Mouse (Mus musculus) right cerebral cortex, adult 2 months (tissue): ENCODE results near the gene Scamp1.

ENCODE experiments used
- DNase-seq, 2 experiments: peaks; one replicate each; pipeline ENCODE4 v3.0.0; 2021 to 2022; ENCODE audit warnings: low spot score in 2 of 2

Scamp1 gene

DNA sequence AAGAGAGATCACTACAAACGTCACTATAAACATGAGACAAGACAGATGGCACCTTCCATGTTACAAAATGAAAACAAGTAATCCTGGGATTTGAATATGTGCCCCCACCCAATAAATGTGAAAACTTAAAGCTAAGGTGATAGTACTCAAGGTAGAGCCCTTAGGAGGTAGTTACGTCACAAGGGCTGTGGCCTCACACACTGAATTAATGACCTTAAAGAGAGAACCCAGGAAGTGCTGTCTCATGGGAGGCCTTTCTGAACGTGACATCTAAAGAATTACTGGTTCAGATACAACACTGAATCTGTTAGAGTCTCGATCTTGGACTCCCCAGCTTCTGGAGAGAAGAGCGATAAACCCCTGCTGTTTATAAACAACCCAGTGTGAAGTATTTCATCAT, 6.2 kb downstream of the Scamp1 start:
- DNase-seq: no peak

DNA sequence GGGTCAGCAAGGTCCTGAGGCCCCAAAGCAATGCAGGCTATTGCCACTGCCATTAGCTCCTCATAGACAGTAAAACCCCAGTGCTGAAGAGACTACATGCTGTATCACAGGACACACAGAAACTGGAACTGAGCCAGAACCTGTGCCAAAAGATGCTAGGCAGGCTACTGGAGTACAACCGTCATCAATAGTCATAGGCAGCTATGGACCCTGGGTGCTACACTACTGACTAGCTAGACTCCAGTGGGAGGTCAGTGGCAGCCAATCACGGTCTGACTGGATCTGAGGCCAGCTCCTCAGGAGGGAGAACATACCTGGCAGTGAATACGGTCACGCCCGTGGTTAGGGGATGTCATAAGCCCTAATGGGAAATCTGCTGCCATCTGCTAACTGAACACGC, 14.4 kb downstream of the Scamp1 start:
- no peak for DNase-seq

DNA sequence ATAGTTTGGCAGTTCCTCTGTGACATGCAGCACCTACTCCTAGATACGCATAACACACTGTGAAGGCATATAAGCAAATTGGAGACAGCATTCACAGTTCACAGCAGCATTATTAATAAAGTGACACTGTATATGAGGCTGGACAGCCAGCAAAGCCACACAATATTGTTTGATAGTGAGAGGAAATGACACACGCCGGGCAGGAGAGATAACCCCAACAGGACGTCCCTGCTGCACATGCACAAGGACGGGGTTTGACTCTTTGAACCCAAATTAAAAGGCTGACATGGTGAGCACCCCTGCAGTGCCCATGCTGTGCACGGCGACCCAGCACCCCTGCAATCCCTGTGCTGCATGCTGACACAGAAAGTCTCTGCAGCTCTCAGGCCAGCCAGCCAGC, 17.5 kb downstream of the Scamp1 start:
- DNase-seq: no peak

DNA sequence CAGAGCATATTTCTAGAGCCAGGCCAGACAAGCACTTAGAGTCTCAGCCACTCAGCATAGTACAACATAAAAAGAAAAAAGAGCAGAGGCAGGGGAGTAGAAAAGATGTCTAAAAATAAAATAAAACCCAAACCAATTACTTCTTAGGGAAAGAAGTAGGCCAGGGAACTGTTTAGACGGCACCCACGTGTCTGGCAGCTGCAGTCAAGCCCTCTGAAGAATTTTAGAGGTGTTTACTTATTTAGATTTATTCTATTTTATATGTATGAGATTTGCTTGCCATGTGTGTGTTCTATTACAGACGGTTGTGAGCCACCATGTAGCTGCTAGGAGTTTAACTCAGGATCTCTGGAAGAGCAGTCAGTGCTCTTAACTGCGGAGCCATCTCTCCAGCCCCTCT, 18.5 kb downstream of the Scamp1 start:
- DNase-seq: no peak

DNA sequence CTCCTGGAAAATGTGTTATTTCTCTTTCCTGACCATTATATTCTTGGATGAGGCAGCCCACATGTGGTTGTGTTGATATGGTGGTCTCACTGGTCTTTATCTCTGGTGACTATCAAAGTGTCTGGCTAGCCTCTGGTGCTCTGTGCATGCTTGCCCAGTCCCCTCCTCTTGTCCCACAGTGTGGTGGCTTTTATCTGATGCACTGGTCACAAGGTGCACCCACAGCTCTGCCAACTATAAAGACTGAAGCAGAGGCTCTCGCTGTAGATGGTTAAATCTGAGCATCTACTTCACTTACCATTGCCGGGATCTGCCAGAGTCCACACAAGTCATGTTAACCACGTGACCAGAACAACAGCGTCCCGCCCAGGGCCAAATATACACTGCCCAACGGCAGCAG, 19.1 kb downstream of the Scamp1 start:
- DNase-seq: no peak

DNA sequence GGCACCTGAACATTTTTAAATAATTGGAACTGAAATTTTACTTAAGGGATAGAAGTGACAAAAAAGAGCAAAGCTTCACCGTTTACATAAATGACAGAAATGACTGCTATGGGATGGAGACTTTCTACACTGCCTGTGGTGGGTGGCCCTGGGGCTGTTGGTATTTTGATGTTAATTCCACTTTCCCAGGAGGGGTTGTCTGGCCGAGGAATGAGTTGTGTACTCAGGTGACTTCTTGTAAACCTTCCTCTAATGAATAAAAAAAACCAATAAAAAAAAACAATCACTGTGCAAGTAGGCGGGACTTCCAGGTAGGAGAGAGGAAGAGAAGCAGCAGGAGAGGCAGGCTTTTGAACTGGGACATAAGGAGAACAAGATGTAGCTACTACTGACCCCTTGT, 20.4 kb downstream of the Scamp1 start:
- DNase-seq: no peak

DNA sequence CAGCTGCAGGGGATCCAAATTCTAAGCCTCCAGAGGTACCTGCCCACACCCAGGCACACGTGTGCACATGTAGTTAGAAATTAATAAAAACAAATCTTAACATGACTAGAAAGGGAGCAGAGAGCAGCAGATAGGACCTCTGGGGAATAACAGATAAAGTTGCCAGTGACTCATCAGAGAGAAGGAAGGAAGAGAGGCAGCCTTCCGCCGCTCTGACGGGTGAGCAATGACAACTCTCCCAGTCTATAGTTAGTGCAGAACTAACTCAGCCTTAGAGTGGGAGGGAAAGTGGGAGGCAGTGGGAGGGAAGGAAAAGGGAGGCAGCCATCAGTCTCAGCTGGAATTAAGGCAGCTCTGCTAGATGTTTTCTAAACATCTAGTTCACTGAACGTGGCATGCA, 21.7 kb downstream of the Scamp1 start:
- peak; percentile 52 to 59 for DNase-seq

DNA sequence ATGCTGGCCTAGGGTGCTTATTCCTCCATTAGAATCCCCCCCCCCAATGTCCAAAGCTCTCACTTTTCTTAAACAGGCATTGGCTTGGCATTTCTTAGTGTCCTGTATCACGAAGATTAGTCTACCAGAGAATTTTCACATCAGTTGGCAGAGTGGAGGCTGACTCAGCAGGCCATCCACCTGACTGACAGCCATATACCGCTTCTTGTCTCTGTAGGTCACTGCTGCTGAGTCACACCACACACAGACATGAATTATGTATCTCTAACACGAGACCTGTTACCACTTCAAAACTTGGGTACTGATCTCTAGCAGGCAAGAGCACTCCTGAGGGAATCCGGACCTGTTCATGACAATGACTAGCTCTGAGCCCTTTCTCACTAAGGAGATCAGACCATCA, 23.1 kb downstream of the Scamp1 start:
- DNase-seq: no peak

DNA sequence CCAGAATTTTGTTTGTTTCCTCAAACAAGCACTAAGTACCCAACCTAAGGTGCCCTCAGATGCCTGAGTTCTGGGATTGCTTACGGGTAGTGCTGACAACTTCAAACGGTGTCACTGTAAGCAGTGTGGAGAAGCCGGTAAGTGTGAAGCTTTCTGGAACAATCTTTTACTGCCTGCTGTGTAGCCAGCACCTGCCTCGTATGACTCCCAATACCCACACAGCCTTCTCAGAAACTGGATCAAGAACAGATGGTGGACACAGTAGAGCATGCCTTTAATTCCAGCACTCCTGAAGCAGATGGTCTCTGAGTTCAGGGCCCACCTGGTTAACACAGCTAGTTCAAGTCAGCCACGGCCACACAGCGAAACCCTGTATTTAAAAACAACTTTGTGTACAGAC, 24.0 kb downstream of the Scamp1 start:
- no peak for DNase-seq

DNA sequence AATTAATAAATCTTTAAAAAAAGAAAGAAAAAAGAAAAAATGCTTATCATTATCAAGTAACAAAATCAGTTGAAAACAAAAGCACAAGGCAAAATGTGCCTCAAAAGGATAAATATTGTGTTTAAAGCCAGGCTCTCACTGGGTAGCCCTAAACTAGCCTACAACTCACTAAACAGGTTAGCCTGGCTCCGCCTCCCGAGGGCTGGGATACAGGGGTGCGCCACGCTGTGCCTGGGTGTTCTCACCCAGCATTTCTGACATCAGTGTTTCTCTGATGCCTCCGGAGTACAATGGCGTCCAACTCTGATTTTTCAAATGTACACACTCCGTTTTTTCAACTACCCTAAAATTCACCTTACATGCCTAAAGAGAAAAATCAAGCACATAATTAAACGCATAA, 24.7 kb downstream of the Scamp1 start:
- no peak for DNase-seq

DNA sequence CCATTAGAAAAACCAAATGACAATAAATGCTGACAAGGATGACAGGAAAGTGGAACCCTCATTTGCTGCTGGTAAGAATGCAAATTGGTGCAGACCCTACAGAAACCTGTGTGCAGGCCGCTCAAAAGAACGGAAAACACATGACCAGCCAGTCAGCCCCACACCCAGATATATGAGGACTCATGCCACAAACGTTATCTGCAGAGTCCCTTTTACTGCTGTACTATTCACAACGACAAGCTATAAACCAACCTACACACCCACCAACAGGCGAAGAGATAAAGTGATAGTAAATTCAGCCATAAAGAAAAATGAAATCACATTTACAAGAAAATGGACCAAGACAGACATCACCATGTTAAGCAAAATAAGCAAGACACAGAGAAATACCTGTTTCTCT, 26.4 kb downstream of the Scamp1 start:
- DNase-seq: no peak

DNA sequence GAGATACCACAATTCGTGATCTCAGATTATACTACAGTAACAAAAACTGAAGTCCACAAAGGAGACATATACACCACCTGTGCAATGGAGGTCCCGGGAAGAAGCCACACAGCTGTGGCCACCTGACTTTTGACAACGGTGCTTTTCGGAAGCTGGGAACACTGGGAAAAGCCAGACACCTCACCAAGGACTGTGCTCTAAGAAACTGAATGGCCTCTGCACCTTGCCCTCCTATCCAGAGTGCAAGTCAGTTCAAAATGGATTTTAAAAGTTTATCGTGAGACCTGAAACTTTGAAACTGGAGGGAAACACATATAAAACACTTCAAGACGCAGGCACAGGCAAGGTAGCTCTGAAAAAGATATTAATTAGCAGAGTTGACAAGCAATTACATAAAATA, 27.1 kb downstream of the Scamp1 start:
- no peak for DNase-seq

DNA sequence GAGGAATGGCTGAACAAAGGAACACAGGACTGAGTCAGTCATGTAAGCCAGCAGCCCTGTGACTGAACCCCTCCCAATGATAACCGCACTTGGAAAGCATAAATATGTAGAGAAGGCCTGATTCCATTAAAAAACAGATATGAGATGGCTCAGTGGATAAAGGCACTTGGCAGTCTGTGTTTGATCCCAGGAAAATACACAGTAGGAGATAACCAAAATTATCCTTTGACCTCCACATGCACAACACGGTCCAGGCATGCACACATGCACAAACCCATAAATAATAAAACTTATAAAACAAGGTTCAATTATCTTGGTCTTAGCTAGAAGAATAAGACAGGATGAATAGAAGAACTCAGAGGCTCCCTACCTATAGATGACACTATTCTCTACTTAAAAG, 27.9 kb downstream of the Scamp1 start:
- no peak for DNase-seq

DNA sequence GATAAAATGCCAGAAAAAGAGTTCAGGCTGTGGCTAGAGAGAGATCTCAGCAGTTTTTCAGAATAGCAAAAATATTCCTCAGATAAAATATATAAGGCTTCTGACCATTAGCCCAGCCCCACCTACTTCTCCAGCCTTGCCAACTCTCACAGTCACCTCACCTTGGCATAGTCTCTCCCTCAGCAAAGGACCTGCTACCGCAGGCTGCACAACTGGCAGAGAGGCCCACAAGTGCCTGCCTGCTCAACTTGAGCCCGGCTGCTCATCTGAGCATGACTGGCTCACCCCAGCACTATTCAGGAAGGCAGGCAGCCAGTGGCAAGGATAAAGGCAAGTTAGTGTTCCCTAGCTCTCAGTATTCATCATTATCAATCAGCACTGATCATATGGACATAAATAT, 30.5 kb downstream of the Scamp1 start:
- no peak for DNase-seq

DNA sequence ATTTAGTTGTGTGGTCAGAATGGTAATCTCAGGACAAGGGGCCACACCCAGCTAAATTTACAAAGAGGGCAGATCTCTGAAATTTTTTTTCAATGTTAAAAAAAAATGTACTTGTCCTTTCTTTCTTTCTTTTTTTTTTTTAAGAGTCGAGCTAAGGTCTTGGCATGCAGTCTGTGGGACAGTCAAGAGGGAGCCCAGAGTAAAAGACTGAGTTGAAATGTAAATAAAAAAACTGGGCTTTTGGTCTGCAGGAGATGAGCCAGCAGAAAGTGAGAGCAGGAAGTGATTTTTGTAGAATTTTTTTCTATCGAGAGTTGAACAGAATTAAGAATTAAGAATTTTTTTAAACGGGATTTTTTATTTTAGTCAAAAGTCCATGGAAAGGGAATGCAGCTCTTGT, 31.4 kb downstream of the Scamp1 start:
- DNase-seq: no peak

DNA sequence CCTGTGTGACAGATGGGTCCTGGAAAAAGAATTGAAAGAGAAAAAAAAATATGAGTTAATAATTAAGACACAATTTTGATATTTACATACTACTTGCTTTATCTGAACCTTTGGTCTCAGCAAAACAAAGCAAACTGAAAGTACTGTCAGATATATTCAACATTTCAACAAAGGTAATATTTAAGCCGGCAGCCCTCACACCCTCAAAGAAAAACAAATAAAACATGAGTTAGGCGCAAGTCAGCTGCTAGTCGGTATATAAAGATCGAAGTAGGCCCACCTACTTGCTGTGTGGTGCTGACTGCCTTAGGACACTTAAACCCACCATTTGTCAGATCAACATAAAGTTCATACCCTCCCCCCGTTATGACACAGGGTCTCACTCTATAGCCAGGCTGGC, 32.6 kb downstream of the Scamp1 start:
- DNase-seq: no peak

DNA sequence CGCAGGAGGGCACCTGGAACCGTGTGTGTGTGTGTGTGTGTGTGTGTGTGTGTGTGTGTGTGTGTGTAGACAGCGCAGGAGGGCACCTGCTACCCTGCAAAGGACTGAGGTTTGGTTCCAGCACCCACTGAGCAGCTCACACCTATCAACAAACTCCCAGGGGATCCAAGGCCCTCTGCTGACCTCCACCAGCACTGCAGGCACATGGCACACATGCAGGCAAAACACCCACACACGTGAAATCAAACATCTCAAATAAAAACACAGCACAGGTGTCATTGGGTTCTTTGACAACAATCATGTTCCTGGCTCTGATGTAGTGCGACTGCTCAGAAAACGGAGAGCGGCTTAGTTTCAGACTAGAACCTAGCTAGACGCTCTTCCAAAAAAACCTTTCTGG, 34.9 kb downstream of the Scamp1 start:
- DNase-seq: no peak

DNA sequence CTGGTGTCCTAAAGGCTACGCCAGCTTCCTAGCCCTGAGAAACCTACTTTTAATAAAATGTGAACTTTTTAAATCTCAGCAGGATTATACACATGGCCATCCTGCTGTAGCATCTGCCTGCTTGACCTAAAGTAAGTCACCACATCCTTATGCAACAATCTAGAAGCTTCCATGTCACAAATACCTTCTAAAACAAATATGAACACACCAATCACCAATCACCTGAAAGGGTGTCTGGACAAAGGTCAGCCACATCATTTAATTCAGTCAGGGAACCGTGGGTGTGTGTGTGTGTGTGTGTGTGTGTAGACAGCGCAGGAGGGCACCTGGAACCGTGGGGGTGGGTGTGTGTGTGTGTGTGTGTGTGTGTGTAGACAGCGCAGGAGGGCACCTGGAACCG, 35.5 kb downstream of the Scamp1 start:
- DNase-seq: no peak

DNA sequence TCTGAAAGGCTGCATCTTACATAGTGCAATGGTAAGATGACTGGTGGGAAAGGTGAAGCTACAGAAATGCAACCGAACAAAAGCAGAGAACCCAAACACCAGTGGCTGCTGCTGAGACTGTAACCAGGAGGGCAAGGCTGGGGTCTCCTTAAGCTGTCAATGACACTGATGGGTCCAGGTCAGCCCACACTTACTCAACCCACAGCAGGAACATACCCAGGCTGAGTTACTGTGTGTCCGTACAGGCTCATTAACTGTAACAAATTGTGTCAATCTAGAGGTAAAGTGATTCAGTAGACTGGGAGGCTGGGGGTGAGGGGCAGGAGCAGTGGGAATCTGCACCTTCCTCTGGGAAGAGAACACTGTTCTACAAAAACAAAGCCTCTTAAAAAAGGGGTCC, 42.8 kb downstream of the Scamp1 start:
- no peak for DNase-seq

DNA sequence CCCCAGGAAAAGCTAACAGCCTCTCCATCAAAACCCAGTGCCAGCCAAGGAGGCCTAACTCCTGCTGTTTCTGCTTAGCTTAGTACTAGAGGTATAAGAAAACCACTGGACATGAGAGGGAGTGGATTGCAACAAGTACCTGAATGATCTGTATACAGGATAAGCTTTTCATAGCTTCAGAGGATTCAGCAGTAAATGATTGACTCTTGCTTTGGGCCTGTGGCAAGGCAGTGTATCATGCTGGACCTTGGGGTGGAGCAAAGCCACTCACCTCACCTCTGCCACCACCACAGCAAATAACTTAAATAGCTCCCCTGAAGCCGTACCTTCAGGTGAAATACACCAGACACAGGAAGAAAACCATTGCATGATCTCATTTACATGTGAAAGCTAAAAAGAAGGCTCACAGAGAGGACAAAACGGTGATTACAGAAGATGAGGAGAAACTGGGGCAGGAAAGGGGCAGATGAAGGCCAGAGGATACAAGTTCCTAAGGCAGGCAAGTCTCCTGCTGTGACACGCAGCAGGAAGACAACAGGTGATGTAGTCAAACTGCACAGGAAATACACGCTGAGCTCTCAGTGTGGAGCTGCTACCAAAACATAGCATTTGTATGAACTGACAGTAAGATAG, 43.6 kb downstream of the Scamp1 start:
- no peak for DNase-seq

DNA sequence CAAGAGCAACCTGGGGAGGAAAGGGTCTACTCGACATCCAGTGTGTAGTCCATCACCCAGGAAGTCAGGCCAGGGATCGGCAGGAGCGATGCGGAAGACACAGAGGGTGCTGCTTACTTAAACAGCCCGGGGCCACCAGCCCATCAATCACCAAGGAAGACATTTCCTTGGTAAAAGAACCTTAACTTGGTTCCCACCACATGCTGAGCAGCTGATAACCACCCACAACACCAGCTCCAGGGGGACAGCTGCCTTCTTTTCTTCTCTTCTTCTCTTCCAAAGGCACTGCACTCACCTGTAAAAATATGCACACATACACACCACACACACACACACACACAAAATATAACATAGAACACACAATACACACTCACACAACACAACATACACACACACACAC, 44.8 kb downstream of the Scamp1 start:
- no peak for DNase-seq

DNA sequence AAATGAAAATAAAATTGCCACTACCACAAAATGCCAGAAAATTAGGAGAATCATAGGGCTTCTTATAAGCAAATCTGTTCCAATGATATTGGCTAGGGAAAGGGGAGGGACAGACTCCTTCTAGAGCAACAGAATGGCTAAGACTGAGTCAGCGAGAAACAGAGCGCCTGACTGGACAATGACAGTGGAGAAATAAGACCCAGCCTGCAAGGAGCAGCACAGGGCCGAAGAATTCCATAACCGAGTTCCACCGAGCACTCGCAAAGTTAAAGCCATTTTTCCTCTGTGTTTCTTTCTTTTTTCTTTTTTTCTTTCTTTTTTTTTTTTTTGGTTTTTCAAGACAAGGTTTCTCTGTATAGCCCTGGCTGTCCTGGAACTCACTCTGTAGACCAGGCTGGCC, 45.5 kb downstream of the Scamp1 start:
- no peak for DNase-seq

DNA sequence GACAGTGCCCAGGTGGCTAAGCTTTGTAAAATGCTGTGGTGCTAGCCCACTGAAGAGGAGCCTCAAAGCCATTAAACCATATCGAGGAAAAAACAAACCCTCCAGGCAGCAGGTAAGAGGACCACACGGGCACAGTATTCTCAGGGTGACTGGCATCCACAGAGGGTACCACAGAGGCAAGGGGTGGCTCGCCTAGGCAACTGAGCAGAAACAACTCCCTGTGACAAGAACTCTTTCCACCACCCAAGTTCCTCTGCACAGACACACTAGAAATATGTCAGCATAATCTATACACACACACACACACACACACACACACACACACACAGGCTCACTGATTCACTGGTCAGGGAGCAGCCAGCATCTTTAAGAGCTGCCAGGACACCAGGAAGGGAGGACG, 46.2 kb downstream of the Scamp1 start:
- no peak for DNase-seq

DNA sequence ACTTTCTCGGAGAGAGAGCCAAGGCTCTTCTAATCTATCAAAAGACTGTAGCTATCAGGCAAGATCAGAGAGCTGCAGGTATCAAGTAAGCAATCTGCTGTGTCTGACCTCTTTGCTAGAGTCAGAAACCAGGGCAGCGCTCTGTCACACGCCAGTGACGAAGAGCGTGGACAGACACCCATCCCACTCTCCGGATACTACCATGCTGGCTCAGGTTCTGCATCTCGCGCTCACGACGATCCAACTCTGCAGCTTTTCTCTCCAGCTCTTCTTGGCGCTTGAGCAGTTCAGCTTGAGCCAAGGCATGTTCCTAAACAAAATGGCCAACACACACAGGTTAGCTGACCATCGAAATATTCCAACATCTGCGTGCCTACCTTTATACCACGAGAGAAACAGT, 53.8 kb downstream of the Scamp1 start:
- no peak for DNase-seq
